Mouse (Mus musculus) G1E (cell line): Measurements from ENCODE around the gene Nav3. TPM values are rescaled to one million over a fixed set of nuclear protein-coding genes. Genes with fewer than 3 reads are reported as not detected.

Experiments used
- ATAC-seq: 2 replicates; pipeline ENCODE4 v1.8.0; 2016; ENCODE audit warnings: mild to moderate bottlenecking; ENCODE audit not compliant: insufficient number of reproducible peaks, poor library complexity, low FRiP score, severe bottlenecking; ENCODE audit errors: extremely low read depth
- DNase-seq: peaks from one replicate; pipeline ENCODE4 v3.0.0; 2012; ENCODE audit warnings: low spot score
- H3K27me3 ChIP-seq: 2 replicates; pipeline ENCODE4 v1.6.1; 2012; ENCODE audit warnings: mild to moderate bottlenecking, low read length, inconsistent platforms; ENCODE audit not compliant: insufficient read depth
- H3K36me3 ChIP-seq: replicated peaks from 2 replicates; pipeline ENCODE3; 2012; ENCODE audit warnings: mild to moderate bottlenecking, inconsistent platforms
- H3K4me1 ChIP-seq: 2 replicates; pipeline ENCODE4 v1.6.1; 2012; ENCODE audit warnings: low read depth, low read length, inconsistent platforms, mixed read lengths; ENCODE audit not compliant: insufficient read depth
- H3K4me3 ChIP-seq: 2 replicates; pipeline ENCODE4 v1.5.1; 2012; ENCODE audit warnings: low read depth, mild to moderate bottlenecking, inconsistent platforms, low read length, moderate library complexity, mixed read lengths
- H3K9me3 ChIP-seq: replicated peaks from 2 replicates; pipeline ENCODE4 v1.6.1; 2012; ENCODE audit warnings: inconsistent platforms
- CTCF ChIP-seq: IDR thresholded peaks from 2 replicates; pipeline ENCODE4 v1.5.1; 2012; ENCODE audit warnings: low read depth, low read length, inconsistent platforms, mixed read lengths
- GATA1 ChIP-seq: IDR thresholded peaks from 2 replicates; pipeline ENCODE4 v1.6.1; 2012; ENCODE audit warnings: borderline replicate concordance, low read length, inconsistent platforms, mixed read lengths
- GATA2 ChIP-seq: IDR thresholded peaks from 2 replicates; pipeline ENCODE4 v1.6.1; 2012; ENCODE audit warnings: low read depth, low read length, inconsistent platforms, borderline replicate concordance
- POLR2AphosphoS5 ChIP-seq: IDR thresholded peaks from 2 replicates; pipeline ENCODE4 v1.6.1; 2012; ENCODE audit warnings: low read depth, low read length, inconsistent platforms; ENCODE audit not compliant: insufficient replicate concordance
- TAL1 ChIP-seq: conservative IDR thresholded peaks from 2 replicates; pipeline ENCODE4 v1.6.1; 2012; ENCODE audit warnings: low read depth, low read length, inconsistent platforms, mixed read lengths
- polyA plus RNA-seq: library from polyadenylated mRNA; stranded (reverse); fragments of >175 nt; gene quantifications from 2 replicates; pipeline ENCODE4 v1.2.3, GENCODE M21; 2012
- total RNA-seq, 2 experiments: library from RNA; stranded (forward) in 1 of 2; stranded (reverse) in 1 of 2; fragments of 200-1000 nt in 1 of 2; fragments of >200 nt in 1 of 2; fragmentation: Nextera tagmentation in 1 of 2; gene quantifications; 2 replicates each; pipeline ENCODE4 v1.2.3; 2014 to 2017

The Nav3 gene
- total and polyA plus RNA-seq, 3 experiments = 0.22 TPM; not detected in 2

DNA sequence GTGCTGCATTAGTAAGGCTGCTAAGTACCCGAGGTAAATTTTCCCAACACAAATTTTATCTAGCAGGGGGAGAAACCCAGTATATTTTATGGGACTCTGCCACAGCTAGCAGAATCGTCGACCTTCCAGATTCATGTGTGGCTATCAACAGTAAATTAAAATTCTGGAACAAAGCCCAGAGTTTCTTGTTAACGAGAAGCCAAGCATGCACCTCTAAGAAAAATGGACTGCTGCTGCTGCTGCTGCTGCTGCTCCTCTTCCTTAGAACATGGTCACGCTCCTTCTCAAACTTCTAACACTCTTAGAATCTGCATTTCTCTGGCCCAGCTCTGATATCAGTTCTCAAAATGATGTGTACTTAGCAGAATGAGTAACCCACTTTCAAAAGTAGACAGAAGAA, 126.4 kb downstream of the Nav3 start:
- Histone ChIP-seq H3K4me3 (no peak overlapping the region), H3K9me3 (peaks cover 9% of the 10 kb centered on the region), H3K36me3 (no peaks in the 10 kb centered on the region), H3K27me3 (no peaks in the 10 kb centered on the region), H3K4me1 (no peaks in the 10 kb centered on the region)
- ATAC-seq (no peak), DNase-seq (no peak)
- no peak for TF ChIP-seq GATA1
- no peak for TF ChIP-seq TAL1
- no peak for TF ChIP-seq CTCF
- TF ChIP-seq POLR2AphosphoS5 = no peak
- TF ChIP-seq GATA2 = no peak

DNA sequence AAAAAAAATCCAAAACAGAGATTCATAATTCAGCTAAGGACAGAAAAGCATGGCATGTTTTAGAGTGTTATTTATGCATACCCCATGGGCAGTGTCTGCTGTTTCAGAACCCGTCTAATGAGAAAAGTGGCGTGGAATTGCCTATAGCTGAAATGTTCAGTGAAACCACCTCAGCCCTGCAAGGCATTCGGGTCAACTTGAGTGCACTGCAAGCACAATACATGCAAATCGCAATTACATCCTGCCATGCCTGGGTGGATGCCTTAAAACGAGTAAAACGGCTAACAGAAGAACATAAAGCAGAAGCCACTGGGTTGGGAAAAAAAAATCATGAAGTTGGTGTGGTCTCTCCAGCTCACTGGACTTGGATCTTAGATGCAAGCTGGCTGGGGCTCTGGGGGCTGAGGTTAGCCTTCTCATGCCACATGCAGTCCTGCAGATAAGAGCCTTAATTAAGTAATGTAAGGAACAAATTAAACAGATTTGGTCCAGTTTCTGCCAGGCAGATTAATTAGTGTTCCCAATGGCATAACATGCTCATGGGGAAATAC, 133.8 kb downstream of the Nav3 start:
- Histone ChIP-seq H3K36me3 (no peaks in the 10 kb centered on the region), H3K4me3 (no peak overlapping the region), H3K9me3 (peaks cover 16% of the 10 kb centered on the region), H3K4me1 (no peaks in the 10 kb centered on the region), H3K27me3 (no peaks in the 10 kb centered on the region)
- ATAC-seq (no peak), DNase-seq (no peak)
- TF ChIP-seq CTCF = no peak
- TF ChIP-seq GATA2 = no peak
- TF ChIP-seq POLR2AphosphoS5 = no peak

- Histone ChIP-seq H3K4me1 (no peaks in the 10 kb centered on the region), H3K4me3 (no peak overlapping the region), H3K27me3 (no peaks in the 10 kb centered on the region), H3K9me3 (peaks cover 30% of the 10 kb centered on the region), H3K36me3 (no peaks in the 10 kb centered on the region)
- no peak for DNase-seq
- TF ChIP-seq POLR2AphosphoS5 = no peak
- TF ChIP-seq CTCF = no peak
- TF ChIP-seq GATA1 = no peak
- TF ChIP-seq GATA2 = no peak
- no peak for TF ChIP-seq TAL1
- ATAC-seq = no peak
These were observed 138.7 kb downstream of the Nav3 start for GRCm38 (mm10) chr10:110317275-110317674.

GRCm38 (mm10) chr10:110314525-110314924, 141.5 kb downstream of the Nav3 start:
- Histone ChIP-seq H3K4me1 (no peaks in the 10 kb centered on the region), H3K36me3 (no peaks in the 10 kb centered on the region), H3K4me3 (no peak overlapping the region), H3K27me3 (no peaks in the 10 kb centered on the region), H3K9me3 (peaks cover 26% of the 10 kb centered on the region)
- TF ChIP-seq GATA2 (no peak), TAL1 (no peak), POLR2AphosphoS5 (no peak), CTCF (no peak), GATA1 (no peak)
- no peak for ATAC-seq
- no peak for DNase-seq

- Histone ChIP-seq H3K9me3 (peaks cover 26% of the 10 kb centered on the region), H3K27me3 (no peaks in the 10 kb centered on the region), H3K4me3 (no peak overlapping the region), H3K36me3 (no peaks in the 10 kb centered on the region), H3K4me1 (no peaks in the 10 kb centered on the region)
- no peak for ATAC-seq
- DNase-seq = no peak
- TF ChIP-seq CTCF (no peak), GATA1 (no peak), TAL1 (no peak), POLR2AphosphoS5 (no peak), GATA2 (no peak)
These were observed 142.0 kb downstream of the Nav3 start for GRCm38 (mm10) chr10:110313959-110314358.

DNA sequence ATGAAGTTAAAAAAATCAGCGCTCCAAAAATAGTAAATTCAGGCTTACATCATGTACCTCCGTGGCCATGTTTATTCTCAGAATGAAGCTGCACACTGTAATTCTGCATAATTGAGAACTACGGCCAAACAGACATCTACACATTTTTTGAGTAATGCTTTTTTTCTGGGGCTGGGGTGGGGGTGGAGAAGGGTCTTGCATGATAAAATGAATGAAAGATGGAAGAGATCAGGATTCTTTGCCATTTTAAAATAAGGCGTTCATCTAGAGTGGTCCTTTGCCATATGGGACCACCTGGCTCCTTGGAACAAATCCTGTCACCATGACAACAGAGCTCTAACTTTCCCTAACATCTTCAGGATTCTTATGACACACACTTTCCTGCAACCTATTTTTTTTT, 146.5 kb downstream of the Nav3 start:
- Histone ChIP-seq H3K4me3 (no peak overlapping the region), H3K36me3 (no peaks in the 10 kb centered on the region), H3K4me1 (no peaks in the 10 kb centered on the region), H3K9me3 (peaks cover 14% of the 10 kb centered on the region), H3K27me3 (no peaks in the 10 kb centered on the region)
- DNase-seq (no peak), ATAC-seq (no peak)
- TF ChIP-seq CTCF (no peak), POLR2AphosphoS5 (no peak), GATA1 (no peak), GATA2 (no peak), TAL1 (no peak)

GRCm38 (mm10) chr10:110305609-110306008, 150.4 kb downstream of the Nav3 start:
- ATAC-seq (no peak), DNase-seq (no peak)
- H3K27me3 ChIP-seq = no peaks in the 10 kb centered on the region
- H3K4me1 ChIP-seq = no peaks in the 10 kb centered on the region
- H3K9me3 ChIP-seq = peaks cover 11% of the 10 kb centered on the region
- no peaks in the 10 kb centered on the region for H3K36me3 ChIP-seq
- H3K4me3 ChIP-seq = no peak overlapping the region
- TF ChIP-seq POLR2AphosphoS5 (no peak), TAL1 (no peak), CTCF (no peak), GATA1 (no peak), GATA2 (no peak)
